In genomic region chr3:107516776-107517630, GRCm38 (mm10) we compare ENCODE assay signal across 8 mouse cellular contexts. TPM values are rescaled to one million over a fixed set of nuclear protein-coding genes. Genes with fewer than 3 reads are reported as not detected.
DNase-seq lines count a peak whose midpoint lies in the region; ATAC-seq and TF ChIP-seq lines count a peak whose summit lies in the region.

No protein-coding gene starts in this region.

- no peaks in the 10 kb centered on the region for H3K36me3 ChIP-seq in lung, postnatal 0 days (ENCODE audit: insufficient read depth, low read length)
- H3K36me3 ChIP-seq in hindbrain, postnatal 0 days (ENCODE audit: insufficient read depth, low read length) = no peaks in the 10 kb centered on the region
- no peaks in the 10 kb centered on the region for H3K36me3 ChIP-seq in liver, embryonic 11.5 days (ENCODE audit: control insufficient read depth, insufficient read depth, low read length)

- TF ChIP-seq EP300 in lung, postnatal 0 days (IDR thresholded peaks at IDR 0.05) = no peak

- peak; percentile 16; the same call in 1 of the 2 replicates for TF ChIP-seq CTCF in lung, postnatal 0 days (IDR thresholded peaks at IDR 0.05)
- no peak for TF ChIP-seq CTCF in hindbrain, postnatal 0 days (IDR thresholded peaks at IDR 0.05; ENCODE audit: low read depth)

- no peaks in the 10 kb centered on the region for H3K9me3 ChIP-seq in lung, postnatal 0 days (ENCODE audit: low read length)
- no peaks in the 10 kb centered on the region for H3K9me3 ChIP-seq in hindbrain, postnatal 0 days (ENCODE audit: low read length)
- no peaks in the 10 kb centered on the region for H3K9me3 ChIP-seq in liver, embryonic 11.5 days (ENCODE audit: control insufficient read depth, low read length)

- peaks cover 35% of the 10 kb centered on the region for H3K27me3 ChIP-seq in lung, postnatal 0 days (replicated peaks; ENCODE audit: insufficient read depth, low read length)
- H3K27me3 ChIP-seq in hindbrain, postnatal 0 days (ENCODE audit: insufficient read depth, low read length) = no peaks in the 10 kb centered on the region
- H3K27me3 ChIP-seq in liver, embryonic 11.5 days (replicated peaks; ENCODE audit: control insufficient read depth, insufficient read depth, low read length) = peaks cover 45% of the 10 kb centered on the region

- 0 out of 2 replicates have a peak, but pooled peaks cover 5% of the 10 kb centered on the region for H3K4me1 ChIP-seq in lung, postnatal 0 days (ENCODE audit: insufficient read depth, low read depth, low read length)
- H3K4me1 ChIP-seq in hindbrain, postnatal 0 days (ENCODE audit: insufficient read depth, low read length) = peaks cover 12% of the 10 kb centered on the region; the same call in 1 of the 2 replicates
- no peaks in the 10 kb centered on the region for H3K4me1 ChIP-seq in liver, embryonic 11.5 days (replicated peaks; ENCODE audit: control insufficient read depth, insufficient read depth, low read length)

- DNase-seq in lung, postnatal 0 days (ENCODE audit: low spot score) = no peak
- no peak for DNase-seq in lung, postnatal 14 days
- DNase-seq in embryo, embryonic 11 days = peak; percentile 81
- peak; percentile 75 for DNase-seq in hindbrain, postnatal 0 days (ENCODE audit: low spot score)
- peak; percentile 53 for DNase-seq in liver, embryonic 11.5 days (ENCODE audit: low spot score)
- DNase-seq in right cerebral cortex, postnatal 4 days = peak; percentile 51
- no peak for DNase-seq in spleen, postnatal 10 days (ENCODE audit: low spot score in 2 of 2)
- no peak for DNase-seq in gastrocnemius, adult 8-10 months (ENCODE audit: low spot score in 2 of 2)

- peak overlapping the region; percentile 86 for H3K4me2 ChIP-seq in lung, postnatal 0 days (replicated peaks; ENCODE audit: low read depth, low read length)
- H3K4me2 ChIP-seq in hindbrain, postnatal 0 days (ENCODE audit: low read depth, low read length) = peak overlapping the region; percentile 88
- peak overlapping the region; percentile 78 for H3K4me2 ChIP-seq in liver, embryonic 11.5 days

- peak; percentile 48 for ATAC-seq in lung, postnatal 0 days
- ATAC-seq in hindbrain, postnatal 0 days = peak; percentile 78
- ATAC-seq in liver, embryonic 11.5 days (replicated peaks; ENCODE audit: low FRiP score) = no peak

- no peak overlapping the region for H3K27ac ChIP-seq in lung, postnatal 0 days (ENCODE audit: low read length)
- peak overlapping the region; percentile 83 for H3K27ac ChIP-seq in hindbrain, postnatal 0 days
- no peak overlapping the region for H3K27ac ChIP-seq in liver, embryonic 11.5 days (ENCODE audit: low read depth, low read length)

- H3K9ac ChIP-seq in lung, postnatal 0 days (replicated peaks; ENCODE audit: low read depth) = no peak overlapping the region
- H3K9ac ChIP-seq in hindbrain, postnatal 0 days (replicated peaks; ENCODE audit: low read length) = peak overlapping the region; percentile 71
- no peak overlapping the region for H3K9ac ChIP-seq in liver, embryonic 11.5 days (ENCODE audit: low read depth, low read length)

- peak overlapping the region; percentile 42 for H3K4me3 ChIP-seq in lung, postnatal 0 days (ENCODE audit: low read depth, low read length)
- peak overlapping the region; percentile 63 for H3K4me3 ChIP-seq in hindbrain, postnatal 0 days (ENCODE audit: low read length)
- H3K4me3 ChIP-seq in liver, embryonic 11.5 days (ENCODE audit: low read depth, low read length) = peak overlapping the region; percentile 45

- 6% methylated on average over 55 of the region's 55 CpGs for WGBS in lung, postnatal 0 days
- 5% methylated on average over 55 of the region's 55 CpGs for WGBS in hindbrain, postnatal 0 days
- 6% methylated on average over 55 of the region's 55 CpGs for WGBS in liver, embryonic 11.5 days

RNA-seq across cellular contexts. Expression of gene Slc6a17, which starts 0.8 kb away (rescaled TPM):
- 0.38 and 0.84 TPM in 2 replicates for polyA plus RNA-seq in lung, postnatal 0 days (2015; fragmentation: Nextera tagmentation; extraction: Ambion mirVana)
- 66.3 and 71.8 TPM in 2 replicates for total RNA-seq in hindbrain, postnatal 0 days (2014; rRNA removed)
- 18.9 and 20.6 TPM in 2 replicates for polyA plus RNA-seq in hindbrain, postnatal 0 days (2015; fragmentation: Nextera tagmentation; extraction: Ambion mirVana)
- 0.91 and 2.0 TPM in 2 replicates for polyA plus RNA-seq in liver, embryonic 11.5 days (2014; fragmentation: Nextera tagmentation; extraction: Ambion mirVana)
- total RNA-seq in gastrocnemius, adult 8-10 months (2022) = 1 to 10 TPM in 1 of 4 experiments, under 1 TPM in 3; 0.65 to 1.2 (median 0.80) TPM

RNA-seq across cellular contexts. Expression of gene Ubl4b, which starts 37.9 kb away (rescaled TPM):
- polyA plus RNA-seq in lung, postnatal 0 days (2015; fragmentation: Nextera tagmentation; extraction: Ambion mirVana) = not detected in 2 replicates
- total RNA-seq in hindbrain, postnatal 0 days (2014; rRNA removed) = not detected in 2 replicates
- polyA plus RNA-seq in hindbrain, postnatal 0 days (2015; fragmentation: Nextera tagmentation; extraction: Ambion mirVana) = not detected in 2 replicates
- not detected in 2 replicates for polyA plus RNA-seq in liver, embryonic 11.5 days (2014; fragmentation: Nextera tagmentation; extraction: Ambion mirVana)
- not detected for total RNA-seq in gastrocnemius, adult 8-10 months (2022)

RNA-seq across cellular contexts. Expression of gene Kcnc4, which starts 57.7 kb away (rescaled TPM):
- polyA plus RNA-seq in lung, postnatal 0 days (2015; fragmentation: Nextera tagmentation; extraction: Ambion mirVana) = 0.02 TPM in 1 of 2 replicates, not detected in the other
- 42.6 and 44.3 TPM in 2 replicates for total RNA-seq in hindbrain, postnatal 0 days (2014; rRNA removed)
- polyA plus RNA-seq in hindbrain, postnatal 0 days (2015; fragmentation: Nextera tagmentation; extraction: Ambion mirVana) = 13.3 and 16.6 TPM in 2 replicates
- 0.04 and 0.05 TPM in 2 replicates for polyA plus RNA-seq in liver, embryonic 11.5 days (2014; fragmentation: Nextera tagmentation; extraction: Ambion mirVana)
- total RNA-seq in gastrocnemius, adult 8-10 months (2022) = 10 to 100 TPM; 42.7 to 61.6 (median 50.2) TPM

Comparison
In these comparisons a context has a peak if more than half of its experiments do, and no peak if none do; other contexts are left out.
1. DNase-seq: peak in embryo, embryonic 11 days (single experiment), hindbrain, postnatal 0 days (single experiment), liver, embryonic 11.5 days (single experiment) and right cerebral cortex, postnatal 4 days (single experiment); none in lung, postnatal 0 days (single experiment), lung, postnatal 14 days (single experiment), spleen, postnatal 10 days (0 of 2) and gastrocnemius, adult 8-10 months (0 of 2).
2. RNA of gene Kcnc4, which starts 57.7 kb away (polyA plus RNA-seq): 13.3 to 16.6 TPM in hindbrain, postnatal 0 days; 0.04 to 0.05 TPM in liver, embryonic 11.5 days and 0.02 TPM in lung, postnatal 0 days; every median in the first group is over 10 times any median in the second.
3. Peak in every context shown above with its lines, with median percentiles within 50 percentile points of each other: H3K4me2 ChIP-seq and H3K4me3 ChIP-seq.